Mouse (Mus musculus): ENCODE measurements around the gene Dmrt3.

DNA sequence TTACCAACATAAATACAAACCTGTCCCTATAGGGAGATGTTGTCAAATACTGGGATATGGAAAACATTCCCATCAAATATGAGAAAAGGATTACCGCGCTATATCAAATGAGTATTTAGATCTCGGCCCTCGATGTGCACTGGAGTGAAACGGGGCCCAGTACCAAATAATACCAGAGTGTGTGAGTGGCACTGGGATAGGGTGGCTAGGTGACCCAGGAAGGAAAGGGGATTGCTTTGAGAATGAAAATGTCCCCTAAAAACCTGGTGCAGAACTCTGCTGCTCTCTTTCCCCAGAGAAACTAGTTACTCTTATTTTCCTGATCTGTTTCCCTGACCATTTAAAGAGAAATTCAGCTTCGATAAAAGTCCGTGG is 1.9 kb upstream of the Dmrt3 start:
- TF ChIP-seq CTCF (IDR thresholded peaks at IDR 0.05; ENCODE audit: low read depth, low read length) (no peak), POLR2A (IDR thresholded peaks at IDR 0.05; ENCODE audit: extremely low read depth, insufficient read depth, low read length) (no peak)
